Mouse (Mus musculus): ENCODE results near the gene Ajm1.
"Not testable (repeated sequence)": the region's sequence is repeated elsewhere in the genome, so short reads cannot be mapped to it uniquely, and the experiment has no call there.

DNA sequence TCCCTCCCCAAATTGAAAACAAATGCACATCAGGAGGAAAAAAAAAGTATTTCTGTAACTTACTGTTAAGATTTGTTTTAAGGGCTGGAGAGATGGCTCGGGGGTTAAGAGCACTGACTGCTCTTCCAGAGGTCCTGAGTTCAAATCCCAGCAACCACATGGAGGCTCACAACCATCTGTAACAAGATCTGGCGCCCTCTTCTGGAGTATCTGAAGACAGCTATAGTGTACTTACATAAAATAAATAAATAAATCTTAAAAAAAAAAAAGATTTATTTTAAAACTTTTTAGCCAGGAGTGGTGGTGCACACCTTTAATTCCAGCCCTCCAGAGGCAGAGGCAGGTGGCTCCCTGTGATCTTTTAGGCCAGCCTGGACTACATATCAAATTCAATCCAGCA lies 26.1 kb downstream of the Ajm1 start:
- not testable (repeated sequence) for TF ChIP-seq POLR2A, CTCF (IDR thresholded peaks at IDR 0.05; ENCODE audit: insufficient read depth, low read depth, low read length)
